Mouse (Mus musculus): Measurements from ENCODE around the gene Kcnh4. TPM values are rescaled to one million over a fixed set of nuclear protein-coding genes. Genes with fewer than 3 reads are reported as not detected.
"Not testable (repeated sequence)": the region's sequence is repeated elsewhere in the genome, so short reads cannot be mapped to it uniquely, and the experiment has no call there.

Gene Kcnh4
- polyA plus RNA-seq, 1 experiment: 0.05 TPM

DNA sequence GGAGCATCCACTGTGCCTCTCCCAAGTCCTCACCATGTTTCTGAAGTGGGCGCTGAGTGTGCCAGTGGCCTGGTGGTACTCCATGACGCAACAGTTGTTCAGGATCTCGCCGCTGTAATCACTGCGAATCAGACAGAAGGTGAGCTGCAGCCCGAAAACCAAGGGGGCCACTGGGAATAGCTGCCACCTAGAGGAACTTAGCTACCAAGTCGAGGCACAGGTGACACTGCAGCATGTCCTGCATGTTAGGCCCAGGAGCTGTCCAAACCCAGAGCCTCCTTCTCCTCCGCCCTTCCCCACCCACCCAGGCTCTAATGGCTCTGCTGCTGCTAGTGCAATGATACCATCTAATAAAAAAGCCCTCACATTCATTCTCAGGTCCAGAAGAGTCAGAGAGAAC lies 36.8 kb upstream of the Kcnh4 start:
- H3ac ChIP-seq (ENCODE audit: control insufficient read depth, insufficient read length): no peak overlapping the region
- peaks cover 3% of the 10 kb centered on the region for H3K36me3 ChIP-seq (ENCODE audit: control insufficient read depth, insufficient read depth)
- H3K79me2 ChIP-seq (ENCODE audit: control insufficient read depth, insufficient read depth): no peaks in the 10 kb centered on the region
- H3K4me2 ChIP-seq (ENCODE audit: low read depth): no peak overlapping the region
- no peak overlapping the region for H3K4me3 ChIP-seq
- TF ChIP-seq USF1 (IDR thresholded peaks at IDR 0.05; ENCODE audit: low read depth) (no peak), CEBPB (IDR thresholded peaks at IDR 0.05; ENCODE audit: insufficient read depth, poor library complexity, severe bottlenecking) (no peak), SRF (IDR thresholded peaks at IDR 0.05; ENCODE audit: control insufficient read depth, insufficient read length, low read depth) (no peak), POLR2AphosphoS2 (IDR thresholded peaks at IDR 0.05; ENCODE audit: insufficient read length, low read depth) (no peak), REST (IDR thresholded peaks at IDR 0.05; ENCODE audit: insufficient read depth, insufficient read length) (no peak), MAX (IDR thresholded peaks at IDR 0.05; ENCODE audit: low read depth) (no peak), POLR2A (IDR thresholded peaks at IDR 0.05; ENCODE audit: insufficient read length, low read depth) (no peak), TCF12 (IDR thresholded peaks at IDR 0.05; ENCODE audit: insufficient read depth, poor library complexity, severe bottlenecking) (no peak), MYOD1 (IDR thresholded peaks at IDR 0.05; ENCODE audit: control insufficient read depth in 1 of 3, insufficient read length in 2 of 3, low read depth in 2 of 3) (no peak), E2F4 (IDR thresholded peaks at IDR 0.05; ENCODE audit: insufficient read depth) (no peak), MYOG (IDR thresholded peaks at IDR 0.05; ENCODE audit: control insufficient read depth in 1 of 3, insufficient read depth in 1 of 3, insufficient read length in 2 of 3, low read depth in 2 of 3) (no peak), TCF3 (IDR thresholded peaks at IDR 0.05; ENCODE audit: insufficient read length, low read depth) (no peak)
- no peaks in the 10 kb centered on the region for H3K27me3 ChIP-seq (ENCODE audit: control insufficient read depth, insufficient read depth, insufficient read length)

DNA sequence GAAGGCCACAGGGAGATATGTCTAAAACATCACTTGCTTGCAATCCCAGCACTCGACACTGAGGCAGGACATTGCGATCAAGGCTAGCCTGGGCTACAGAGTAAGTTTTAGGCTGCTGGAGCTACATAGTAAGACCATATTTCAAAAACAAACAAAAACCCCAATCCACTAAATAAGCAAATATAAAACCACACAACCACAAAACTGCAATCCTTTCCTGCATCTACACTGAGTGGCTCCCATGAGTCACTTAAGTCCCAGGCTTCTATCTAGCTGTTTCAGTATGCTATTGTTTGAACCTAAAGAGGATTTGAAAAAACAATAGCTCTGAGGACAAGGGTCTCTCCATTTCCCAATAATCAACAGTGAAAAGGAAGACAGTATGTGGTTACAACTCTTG lies 35.6 kb upstream of the Kcnh4 start:
- Histone ChIP-seq H3K36me3 (ENCODE audit: control insufficient read depth, insufficient read depth) (peaks cover 3% of the 10 kb centered on the region), H3K4me2 (ENCODE audit: low read depth) (no peak overlapping the region), H3ac (ENCODE audit: control insufficient read depth, insufficient read length) (no peak overlapping the region), H3K27me3 (ENCODE audit: control insufficient read depth, insufficient read depth, insufficient read length) (no peaks in the 10 kb centered on the region), H3K4me3 (no peak overlapping the region), H3K79me2 (ENCODE audit: control insufficient read depth, insufficient read depth) (no peaks in the 10 kb centered on the region)
- TF ChIP-seq MYOG (IDR thresholded peaks at IDR 0.05; ENCODE audit: control insufficient read depth in 1 of 3, insufficient read depth in 1 of 3, insufficient read length in 2 of 3, low read depth in 2 of 3): no peak
- no peak for TF ChIP-seq USF1 (IDR thresholded peaks at IDR 0.05; ENCODE audit: low read depth)
- no peak for TF ChIP-seq MYOD1 (IDR thresholded peaks at IDR 0.05; ENCODE audit: control insufficient read depth in 1 of 3, insufficient read length in 2 of 3, low read depth in 2 of 3)
- no peak for TF ChIP-seq E2F4 (IDR thresholded peaks at IDR 0.05; ENCODE audit: insufficient read depth)
- TF ChIP-seq POLR2AphosphoS2 (IDR thresholded peaks at IDR 0.05; ENCODE audit: insufficient read length, low read depth): no peak
- no peak for TF ChIP-seq POLR2A (IDR thresholded peaks at IDR 0.05; ENCODE audit: insufficient read length, low read depth)
- no peak for TF ChIP-seq SRF (IDR thresholded peaks at IDR 0.05; ENCODE audit: control insufficient read depth, insufficient read length, low read depth)
- no peak for TF ChIP-seq TCF3 (IDR thresholded peaks at IDR 0.05; ENCODE audit: insufficient read length, low read depth)
- TF ChIP-seq REST (IDR thresholded peaks at IDR 0.05; ENCODE audit: insufficient read depth, insufficient read length): no peak
- no peak for TF ChIP-seq CEBPB (IDR thresholded peaks at IDR 0.05; ENCODE audit: insufficient read depth, poor library complexity, severe bottlenecking)
- TF ChIP-seq MAX (IDR thresholded peaks at IDR 0.05; ENCODE audit: low read depth): no peak
- no peak for TF ChIP-seq TCF12 (IDR thresholded peaks at IDR 0.05; ENCODE audit: insufficient read depth, poor library complexity, severe bottlenecking)

DNA sequence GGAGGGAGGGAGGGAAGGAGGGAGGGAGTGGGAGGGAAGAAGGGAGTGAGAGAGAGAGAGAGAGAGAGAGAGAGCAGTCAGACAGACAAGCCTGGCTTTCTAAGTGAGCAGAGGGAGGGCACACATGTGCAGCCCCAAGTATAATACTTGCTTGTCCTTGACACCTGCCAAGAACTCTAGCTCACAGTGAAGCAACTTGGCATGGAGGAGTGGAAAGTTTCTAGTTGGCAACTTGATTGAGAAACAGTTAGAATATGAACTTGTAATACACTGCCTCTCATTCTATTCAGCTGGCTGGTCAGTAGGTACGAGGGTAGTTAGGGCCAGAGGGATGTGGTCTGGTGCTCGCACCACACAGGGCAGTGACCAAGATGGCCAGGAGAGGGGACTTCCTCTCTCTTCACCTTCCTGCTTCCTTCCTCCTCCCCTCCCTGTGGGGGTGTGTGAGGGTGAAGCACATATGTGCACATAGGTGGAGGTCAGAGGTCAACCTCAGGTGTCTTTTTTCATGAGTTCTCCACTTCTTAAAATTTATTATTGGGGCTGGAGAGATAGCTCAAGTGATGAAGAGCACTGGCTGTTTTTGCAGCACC lies 31.8 kb upstream of the Kcnh4 start:
- Histone ChIP-seq H3K36me3 (ENCODE audit: control insufficient read depth, insufficient read depth) (peaks cover 3% of the 10 kb centered on the region), H3K4me3 (no peak overlapping the region), H3ac (ENCODE audit: control insufficient read depth, insufficient read length) (no peak overlapping the region), H3K79me2 (ENCODE audit: control insufficient read depth, insufficient read depth) (no peaks in the 10 kb centered on the region), H3K4me2 (ENCODE audit: low read depth) (no peak overlapping the region), H3K27me3 (ENCODE audit: control insufficient read depth, insufficient read depth, insufficient read length) (no peaks in the 10 kb centered on the region)
- TF ChIP-seq SRF (IDR thresholded peaks at IDR 0.05; ENCODE audit: control insufficient read depth, insufficient read length, low read depth) (no peak), POLR2AphosphoS2 (IDR thresholded peaks at IDR 0.05; ENCODE audit: insufficient read length, low read depth) (no peak), MYOG (IDR thresholded peaks at IDR 0.05; ENCODE audit: control insufficient read depth in 1 of 3, insufficient read depth in 1 of 3, insufficient read length in 2 of 3, low read depth in 2 of 3) (no peak), MYOD1 (IDR thresholded peaks at IDR 0.05; ENCODE audit: control insufficient read depth in 1 of 3, insufficient read length in 2 of 3, low read depth in 2 of 3) (no peak), TCF3 (IDR thresholded peaks at IDR 0.05; ENCODE audit: insufficient read length, low read depth) (no peak), CEBPB (IDR thresholded peaks at IDR 0.05; ENCODE audit: insufficient read depth, poor library complexity, severe bottlenecking) (no peak), E2F4 (IDR thresholded peaks at IDR 0.05; ENCODE audit: insufficient read depth) (no peak), USF1 (IDR thresholded peaks at IDR 0.05; ENCODE audit: low read depth) (no peak), TCF12 (IDR thresholded peaks at IDR 0.05; ENCODE audit: insufficient read depth, poor library complexity, severe bottlenecking) (no peak), REST (IDR thresholded peaks at IDR 0.05; ENCODE audit: insufficient read depth, insufficient read length) (no peak), POLR2A (IDR thresholded peaks at IDR 0.05; ENCODE audit: insufficient read length, low read depth) (no peak), MAX (IDR thresholded peaks at IDR 0.05; ENCODE audit: low read depth) (no peak)

DNA sequence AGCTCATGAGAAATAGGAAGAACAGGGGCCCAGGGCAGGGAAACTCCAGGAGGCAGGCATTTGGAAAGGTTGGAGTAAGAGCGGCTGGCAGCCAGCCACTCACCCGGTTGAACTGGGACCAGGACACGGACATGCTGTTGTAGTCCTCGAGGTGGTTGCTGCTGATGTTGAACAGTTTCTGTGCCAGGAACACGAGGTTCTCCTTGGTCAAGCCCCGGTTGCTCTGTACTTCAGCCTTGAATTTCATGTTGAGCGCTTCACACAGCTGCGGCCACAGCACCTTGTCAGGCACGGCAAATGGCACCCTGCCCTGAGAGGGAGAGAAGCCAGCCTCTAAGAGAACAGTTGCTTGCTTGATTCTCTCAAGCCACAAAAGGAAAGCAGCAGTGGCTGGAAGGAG lies 30.9 kb upstream of the Kcnh4 start:
- H3K79me2 ChIP-seq (ENCODE audit: control insufficient read depth, insufficient read depth); H3K36me3 ChIP-seq (ENCODE audit: control insufficient read depth, insufficient read depth); H3K27me3 ChIP-seq (ENCODE audit: control insufficient read depth, insufficient read depth, insufficient read length); H3K4me2 ChIP-seq (ENCODE audit: low read depth); H3ac ChIP-seq (ENCODE audit: control insufficient read depth, insufficient read length); H3K4me3 ChIP-seq: not testable (repeated sequence)
- peak in 1 of 3 experiments; percentile 14 for TF ChIP-seq MYOD1 (IDR thresholded peaks at IDR 0.05; ENCODE audit: control insufficient read depth in 1 of 3, insufficient read length in 2 of 3, low read depth in 2 of 3)

DNA sequence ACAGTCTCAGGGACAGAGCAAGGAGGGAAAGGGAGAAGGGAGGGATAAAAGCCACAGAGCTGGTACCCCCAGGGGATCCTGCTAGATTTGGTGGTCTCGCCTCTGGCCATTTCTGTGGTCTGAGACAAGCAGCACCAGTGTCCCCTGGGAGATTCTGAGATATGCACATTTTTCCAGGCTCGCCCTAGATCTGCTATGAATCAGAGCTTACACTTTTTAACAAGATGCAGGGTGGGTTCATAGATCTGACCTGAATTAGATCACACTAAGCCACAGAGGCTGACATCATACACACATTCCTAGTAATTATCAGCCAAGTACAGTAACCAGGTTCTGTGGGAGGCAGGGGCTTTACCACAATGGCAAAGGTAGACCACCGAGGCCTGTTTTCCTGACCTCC lies 30.0 kb upstream of the Kcnh4 start:
- no peaks in the 10 kb centered on the region for H3K36me3 ChIP-seq (ENCODE audit: control insufficient read depth, insufficient read depth)
- H3K4me2 ChIP-seq (ENCODE audit: low read depth): no peak overlapping the region
- no peak overlapping the region for H3K4me3 ChIP-seq
- no peaks in the 10 kb centered on the region for H3K27me3 ChIP-seq (ENCODE audit: control insufficient read depth, insufficient read depth, insufficient read length)
- no peaks in the 10 kb centered on the region for H3K79me2 ChIP-seq (ENCODE audit: control insufficient read depth, insufficient read depth)
- H3ac ChIP-seq (ENCODE audit: control insufficient read depth, insufficient read length): no peak overlapping the region
- TF ChIP-seq POLR2AphosphoS2 (IDR thresholded peaks at IDR 0.05; ENCODE audit: insufficient read length, low read depth) (no peak), CEBPB (IDR thresholded peaks at IDR 0.05; ENCODE audit: insufficient read depth, poor library complexity, severe bottlenecking) (no peak), USF1 (IDR thresholded peaks at IDR 0.05; ENCODE audit: low read depth) (no peak), MAX (IDR thresholded peaks at IDR 0.05; ENCODE audit: low read depth) (no peak), REST (IDR thresholded peaks at IDR 0.05; ENCODE audit: insufficient read depth, insufficient read length) (no peak), MYOD1 (IDR thresholded peaks at IDR 0.05; ENCODE audit: control insufficient read depth in 1 of 3, insufficient read length in 2 of 3, low read depth in 2 of 3) (no peak), TCF12 (IDR thresholded peaks at IDR 0.05; ENCODE audit: insufficient read depth, poor library complexity, severe bottlenecking) (no peak), SRF (IDR thresholded peaks at IDR 0.05; ENCODE audit: control insufficient read depth, insufficient read length, low read depth) (no peak), E2F4 (IDR thresholded peaks at IDR 0.05; ENCODE audit: insufficient read depth) (no peak), TCF3 (IDR thresholded peaks at IDR 0.05; ENCODE audit: insufficient read length, low read depth) (no peak), POLR2A (IDR thresholded peaks at IDR 0.05; ENCODE audit: insufficient read length, low read depth) (no peak), MYOG (IDR thresholded peaks at IDR 0.05; ENCODE audit: control insufficient read depth in 1 of 3, insufficient read depth in 1 of 3, insufficient read length in 2 of 3, low read depth in 2 of 3) (no peak)

Data from myocyte (in vitro differentiated cells).